Mouse (Mus musculus): ENCODE results near the gene Cacna1b. TPM values are rescaled to one million over a fixed set of nuclear protein-coding genes. Genes with fewer than 3 reads are reported as not detected.

The Cacna1b gene
- polyA plus RNA-seq, 1 experiment from 2014 or later = 20.3 TPM

DNA sequence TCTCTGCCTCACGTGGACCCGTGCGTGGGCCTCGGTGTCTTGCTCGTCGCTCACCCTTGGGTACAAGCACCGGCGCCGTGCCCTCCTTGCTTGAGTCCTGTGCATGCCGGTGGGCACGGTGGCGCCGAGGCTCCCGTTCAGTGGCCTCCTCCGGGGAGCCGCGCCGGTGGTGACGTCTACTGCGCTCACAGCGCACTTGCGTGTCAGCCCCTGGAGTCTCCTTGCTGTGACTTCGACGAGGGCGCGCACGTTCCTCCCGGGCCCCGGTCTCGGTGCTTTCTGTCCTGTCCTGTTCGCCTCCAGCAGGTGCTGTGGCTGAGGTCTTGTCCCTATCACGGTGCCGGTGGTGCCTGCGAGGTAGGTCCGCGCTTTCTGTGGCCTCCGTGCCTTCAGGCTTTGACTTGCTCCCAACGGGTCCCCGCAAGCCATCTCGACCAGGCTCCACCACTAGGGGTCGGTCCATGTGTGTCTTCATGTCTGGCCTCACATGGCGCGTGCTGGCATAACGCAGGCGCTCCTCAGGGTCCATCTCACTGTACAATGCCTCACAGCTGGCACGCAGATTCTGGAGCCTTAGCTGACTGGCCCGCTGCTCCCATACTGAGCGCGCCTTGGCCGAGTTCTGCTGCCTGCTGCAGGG is 83.8 kb downstream of the Cacna1b start:
- WGBS = 32% methylated on average over 50 of the region's 50 CpGs
- H3K9ac ChIP-seq (replicated peaks; ENCODE audit: low read depth, low read length) = no peak overlapping the region
- peak; percentile 71; the same call in 1 of the 2 replicates for ATAC-seq (ENCODE audit: low read depth)
- H3K4me2 ChIP-seq (ENCODE audit: low read depth, low read length) = peak overlapping the region; percentile 20; the same call in 1 of the 2 replicates
- no peaks in the 10 kb centered on the region for H3K4me1 ChIP-seq (ENCODE audit: control insufficient read depth, insufficient read depth, low read length)
- H3K36me3 ChIP-seq (ENCODE audit: control insufficient read depth, insufficient read depth, low read length) = peaks cover 34% of the 10 kb centered on the region
- H3K4me3 ChIP-seq (ENCODE audit: low read depth, low read length) = no peak overlapping the region
- H3K27me3 ChIP-seq (ENCODE audit: control insufficient read depth, insufficient read depth, low read length) = no peaks in the 10 kb centered on the region
- H3K9me3 ChIP-seq (ENCODE audit: control insufficient read depth, low read length) = no peaks in the 10 kb centered on the region
- no peak overlapping the region for H3K27ac ChIP-seq (ENCODE audit: low read depth, low read length)

DNA sequence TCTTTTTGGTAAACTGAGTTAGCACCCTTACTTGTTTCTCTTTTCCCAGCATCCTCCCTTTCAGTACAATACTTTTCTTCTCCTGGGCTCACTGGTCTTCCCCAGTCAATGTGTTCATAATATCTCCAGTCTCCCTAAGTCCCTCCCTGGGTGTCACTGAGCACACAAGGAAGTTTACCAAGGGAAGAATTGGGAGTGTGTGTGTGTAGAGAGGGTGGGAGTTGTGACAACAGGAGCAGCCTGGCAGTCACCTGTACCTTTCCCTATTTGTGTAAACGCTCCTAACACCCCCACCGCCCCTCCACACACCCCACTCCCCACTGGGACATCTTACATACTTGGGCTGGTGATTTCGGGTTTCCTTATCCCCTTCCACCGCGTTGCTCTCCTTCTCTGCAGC is 84.4 kb downstream of the Cacna1b start:
- 75% methylated on average over 5 of the region's 5 CpGs for WGBS
- H3K27ac ChIP-seq (ENCODE audit: low read depth, low read length) = no peak overlapping the region
- no peak overlapping the region for H3K4me2 ChIP-seq (ENCODE audit: low read depth, low read length)
- no peaks in the 10 kb centered on the region for H3K4me1 ChIP-seq (ENCODE audit: control insufficient read depth, insufficient read depth, low read length)
- H3K9ac ChIP-seq (replicated peaks; ENCODE audit: low read depth, low read length) = no peak overlapping the region
- 0 out of 2 replicates have a peak, but pooled peaks have one; percentile 9 for ATAC-seq (ENCODE audit: low read depth)
- H3K9me3 ChIP-seq (ENCODE audit: control insufficient read depth, low read length) = no peaks in the 10 kb centered on the region
- H3K36me3 ChIP-seq (ENCODE audit: control insufficient read depth, insufficient read depth, low read length) = peaks cover 30% of the 10 kb centered on the region
- H3K27me3 ChIP-seq (ENCODE audit: control insufficient read depth, insufficient read depth, low read length) = no peaks in the 10 kb centered on the region
- H3K4me3 ChIP-seq (ENCODE audit: low read depth, low read length) = no peak overlapping the region

DNA sequence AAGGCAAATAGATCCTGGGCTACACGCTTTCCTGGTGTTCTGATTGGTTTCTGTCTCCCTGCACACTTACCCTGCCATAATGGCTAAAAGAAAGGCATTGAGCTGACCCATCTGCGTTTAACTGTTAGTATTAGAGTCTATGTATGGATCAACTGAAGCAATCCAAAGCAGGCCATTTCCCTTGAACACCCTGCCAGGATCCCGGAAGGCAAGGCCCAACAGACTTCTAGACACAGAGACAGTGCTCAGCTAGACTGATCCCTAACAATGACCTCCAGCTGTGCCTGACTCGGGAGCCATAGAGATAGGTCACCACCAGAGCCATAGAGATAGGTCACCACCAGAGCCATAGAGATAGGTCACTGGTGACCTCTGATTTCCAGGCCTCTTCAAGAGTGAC is 84.8 kb downstream of the Cacna1b start:
- H3K36me3 ChIP-seq (ENCODE audit: control insufficient read depth, insufficient read depth, low read length) = peaks cover 29% of the 10 kb centered on the region
- ATAC-seq (ENCODE audit: low read depth) = no peak
- H3K27ac ChIP-seq (ENCODE audit: low read depth, low read length) = no peak overlapping the region
- H3K4me2 ChIP-seq (ENCODE audit: low read depth, low read length) = no peak overlapping the region
- no peak overlapping the region for H3K4me3 ChIP-seq (ENCODE audit: low read depth, low read length)
- no peak overlapping the region for H3K9ac ChIP-seq (replicated peaks; ENCODE audit: low read depth, low read length)
- WGBS = 68% methylated on average over 4 of the region's 4 CpGs
- no peaks in the 10 kb centered on the region for H3K9me3 ChIP-seq (ENCODE audit: control insufficient read depth, low read length)
- no peaks in the 10 kb centered on the region for H3K27me3 ChIP-seq (ENCODE audit: control insufficient read depth, insufficient read depth, low read length)
- H3K4me1 ChIP-seq (ENCODE audit: control insufficient read depth, insufficient read depth, low read length) = no peaks in the 10 kb centered on the region

DNA sequence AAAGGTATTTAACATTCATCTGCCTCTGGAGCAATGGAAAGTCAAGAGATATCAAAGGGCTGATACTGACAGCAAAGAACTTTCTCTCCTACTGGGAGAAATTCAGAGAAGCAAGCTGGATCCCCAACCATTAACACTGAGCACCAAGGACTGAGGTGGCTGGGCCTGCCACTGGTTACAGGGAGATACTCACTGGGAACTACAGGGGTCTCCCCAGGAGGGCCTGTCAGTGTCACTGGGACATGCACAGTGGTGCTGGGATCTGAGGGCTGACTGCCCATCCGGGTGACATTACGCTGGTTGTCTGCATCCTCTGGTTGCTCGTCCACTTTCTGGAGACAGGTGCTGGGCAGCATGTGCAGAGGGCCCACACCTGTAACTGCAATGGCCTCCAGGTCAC is 85.3 kb downstream of the Cacna1b start:
- no peak overlapping the region for H3K9ac ChIP-seq (replicated peaks; ENCODE audit: low read depth, low read length)
- WGBS = 88% methylated on average over 3 of the region's 3 CpGs
- no peaks in the 10 kb centered on the region for H3K9me3 ChIP-seq (ENCODE audit: control insufficient read depth, low read length)
- H3K4me1 ChIP-seq (ENCODE audit: control insufficient read depth, insufficient read depth, low read length) = no peaks in the 10 kb centered on the region
- no peak overlapping the region for H3K27ac ChIP-seq (ENCODE audit: low read depth, low read length)
- H3K27me3 ChIP-seq (ENCODE audit: control insufficient read depth, insufficient read depth, low read length) = no peaks in the 10 kb centered on the region
- H3K4me3 ChIP-seq (ENCODE audit: low read depth, low read length) = no peak overlapping the region
- H3K4me2 ChIP-seq (ENCODE audit: low read depth, low read length) = no peak overlapping the region
- no peak for ATAC-seq (ENCODE audit: low read depth)
- H3K36me3 ChIP-seq (ENCODE audit: control insufficient read depth, insufficient read depth, low read length) = peaks cover 26% of the 10 kb centered on the region

DNA sequence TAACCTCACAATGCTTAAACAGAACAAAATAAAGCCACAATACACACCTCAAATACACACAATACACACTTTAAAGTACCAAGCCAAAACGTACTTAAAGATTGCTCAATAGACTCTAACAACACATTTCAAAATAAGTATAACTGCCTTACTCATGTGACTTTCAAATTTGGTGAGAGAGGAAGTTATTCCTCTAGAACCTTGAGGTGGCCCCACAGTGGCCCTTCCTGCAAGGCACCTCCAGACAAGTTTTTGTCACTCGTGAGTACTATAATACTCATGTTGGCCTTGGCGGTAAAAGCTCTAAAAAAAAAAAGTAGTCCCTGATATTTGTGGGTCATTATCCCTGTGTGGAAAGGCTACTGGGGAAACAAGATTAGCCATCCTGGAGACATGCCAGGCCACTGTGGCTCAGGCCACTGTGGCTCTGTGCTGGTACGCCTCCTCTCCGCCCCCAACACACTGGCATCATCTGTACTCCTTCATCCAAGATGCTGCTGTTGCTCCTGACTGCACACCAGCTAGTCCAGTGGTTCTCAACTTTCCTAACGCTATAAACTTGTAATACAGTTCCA is 88.4 kb downstream of the Cacna1b start:
- no peak for ATAC-seq (ENCODE audit: low read depth)
- no peak overlapping the region for H3K4me2 ChIP-seq (ENCODE audit: low read depth, low read length)
- no peaks in the 10 kb centered on the region for H3K27me3 ChIP-seq (ENCODE audit: control insufficient read depth, insufficient read depth, low read length)
- H3K4me1 ChIP-seq (ENCODE audit: control insufficient read depth, insufficient read depth, low read length) = no peaks in the 10 kb centered on the region
- H3K4me3 ChIP-seq (ENCODE audit: low read depth, low read length) = no peak overlapping the region
- peaks cover 23% of the 10 kb centered on the region for H3K36me3 ChIP-seq (ENCODE audit: control insufficient read depth, insufficient read depth, low read length)
- no peak overlapping the region for H3K9ac ChIP-seq (replicated peaks; ENCODE audit: low read depth, low read length)
- H3K9me3 ChIP-seq (ENCODE audit: control insufficient read depth, low read length) = no peaks in the 10 kb centered on the region
- WGBS = 88% methylated on average over 6 of the region's 6 CpGs
- no peak overlapping the region for H3K27ac ChIP-seq (ENCODE audit: low read depth, low read length)

DNA sequence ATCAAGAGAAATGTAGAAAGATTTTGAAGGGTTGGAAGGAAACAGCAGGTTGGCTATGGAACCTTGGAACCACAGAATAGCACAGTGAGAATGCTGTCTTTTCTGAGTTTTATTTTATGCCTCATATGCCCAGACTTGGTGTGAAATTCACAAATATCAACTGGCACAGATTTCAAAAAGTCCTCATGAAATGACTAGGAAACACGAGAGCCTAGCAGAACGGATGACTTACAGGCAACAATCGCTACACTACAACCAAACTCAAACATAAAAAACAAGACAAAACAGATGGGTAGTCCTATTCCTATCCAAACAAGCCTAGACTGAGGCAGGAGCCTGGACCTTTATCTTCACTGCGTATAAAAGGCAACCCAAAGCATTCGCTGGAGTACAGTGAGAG is 94.4 kb downstream of the Cacna1b start:
- WGBS = 98% methylated on average over 5 of the region's 5 CpGs
- no peak overlapping the region for H3K4me2 ChIP-seq (ENCODE audit: low read depth, low read length)
- H3K4me3 ChIP-seq (ENCODE audit: low read depth, low read length) = no peak overlapping the region
- peaks cover 2% of the 10 kb centered on the region; the same call in 1 of the 2 replicates for H3K4me1 ChIP-seq (ENCODE audit: control insufficient read depth, insufficient read depth, low read length)
- no peak for ATAC-seq (ENCODE audit: low read depth)
- H3K9ac ChIP-seq (replicated peaks; ENCODE audit: low read depth, low read length) = no peak overlapping the region
- H3K27me3 ChIP-seq (ENCODE audit: control insufficient read depth, insufficient read depth, low read length) = no peaks in the 10 kb centered on the region
- no peak overlapping the region for H3K27ac ChIP-seq (ENCODE audit: low read depth, low read length)
- H3K9me3 ChIP-seq (ENCODE audit: control insufficient read depth, low read length) = no peaks in the 10 kb centered on the region
- H3K36me3 ChIP-seq (ENCODE audit: control insufficient read depth, insufficient read depth, low read length) = no peaks in the 10 kb centered on the region

DNA sequence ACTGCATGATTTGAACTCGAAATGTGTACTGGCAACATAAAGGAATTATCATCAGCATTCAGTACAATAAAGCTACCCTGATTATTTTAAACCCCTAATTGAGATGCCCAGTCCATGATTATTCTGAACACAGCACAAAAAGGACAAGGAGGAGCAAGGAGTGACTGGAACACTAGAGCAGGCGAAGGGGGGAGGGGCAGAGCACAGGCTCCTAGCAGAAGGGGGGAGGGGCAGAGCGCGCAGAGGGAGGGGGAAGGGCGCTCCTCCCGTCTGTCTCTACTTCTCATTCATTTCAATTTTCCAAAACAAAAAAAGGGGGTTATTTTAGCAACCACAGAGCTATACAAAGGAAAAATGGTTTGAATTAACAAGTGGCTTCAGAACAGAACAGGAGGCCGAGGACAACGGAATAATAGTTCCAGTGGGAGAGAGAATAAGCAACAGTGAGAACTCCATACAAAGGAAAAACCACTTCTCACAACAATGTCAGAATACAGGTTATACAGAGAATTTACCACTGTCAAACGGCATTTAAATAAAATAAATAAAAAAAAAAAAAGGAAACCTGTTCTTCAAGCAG is 98.2 kb downstream of the Cacna1b start:
- peaks cover 2% of the 10 kb centered on the region; the same call in 1 of the 2 replicates for H3K4me1 ChIP-seq (ENCODE audit: control insufficient read depth, insufficient read depth, low read length)
- 20% methylated on average over 9 of the region's 9 CpGs for WGBS
- H3K27me3 ChIP-seq (ENCODE audit: control insufficient read depth, insufficient read depth, low read length) = no peaks in the 10 kb centered on the region
- H3K4me2 ChIP-seq (ENCODE audit: low read depth, low read length) = peak overlapping the region; percentile 30
- H3K27ac ChIP-seq (ENCODE audit: low read depth, low read length) = no peak overlapping the region
- H3K9me3 ChIP-seq (ENCODE audit: control insufficient read depth, low read length) = no peaks in the 10 kb centered on the region
- H3K4me3 ChIP-seq (ENCODE audit: low read depth, low read length) = no peak overlapping the region
- peak; percentile 59; the same call in 1 of the 2 replicates for ATAC-seq (ENCODE audit: low read depth)
- peaks cover 7% of the 10 kb centered on the region; the same call in 1 of the 2 replicates for H3K36me3 ChIP-seq (ENCODE audit: control insufficient read depth, insufficient read depth, low read length)
- H3K9ac ChIP-seq (replicated peaks; ENCODE audit: low read depth, low read length) = no peak overlapping the region

DNA sequence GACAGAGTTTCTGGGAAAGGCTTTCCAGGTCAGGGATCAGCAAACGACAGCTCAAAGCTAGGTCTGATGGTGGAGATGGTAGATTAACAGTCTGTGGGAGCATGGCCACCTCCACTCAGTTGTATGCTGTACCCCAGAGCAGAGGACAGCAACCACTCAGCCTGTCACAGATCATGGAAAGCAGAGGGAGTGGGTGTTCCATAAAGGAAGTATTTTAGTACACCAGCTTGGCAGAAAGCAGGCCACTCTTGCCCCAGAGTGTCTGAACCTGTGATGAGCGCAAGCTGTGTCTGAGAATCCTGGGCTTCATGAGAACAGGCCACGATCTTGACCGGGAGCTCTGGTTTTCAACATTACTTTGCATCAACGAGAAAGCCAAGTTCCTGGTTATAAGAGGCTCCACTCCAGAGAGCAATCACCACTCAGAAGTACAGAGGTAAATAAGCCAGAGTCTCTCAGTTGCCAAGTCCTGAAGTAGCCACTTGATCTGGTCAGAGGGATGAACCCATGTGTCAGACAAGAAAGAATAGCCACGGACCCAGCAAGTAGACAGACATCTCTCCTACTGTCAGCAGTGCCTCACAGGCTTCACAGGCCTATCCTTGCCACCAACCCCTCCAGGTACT is 103.7 kb downstream of the Cacna1b start:
- Histone ChIP-seq H3K9ac (replicated peaks; ENCODE audit: low read depth, low read length) (no peak overlapping the region), H3K27me3 (ENCODE audit: control insufficient read depth, insufficient read depth, low read length) (no peaks in the 10 kb centered on the region), H3K4me2 (ENCODE audit: low read depth, low read length) (no peak overlapping the region), H3K36me3 (ENCODE audit: control insufficient read depth, insufficient read depth, low read length) (peaks cover 15% of the 10 kb centered on the region), H3K27ac (ENCODE audit: low read depth, low read length) (no peak overlapping the region), H3K4me1 (ENCODE audit: control insufficient read depth, insufficient read depth, low read length) (no peaks in the 10 kb centered on the region), H3K9me3 (ENCODE audit: control insufficient read depth, low read length) (no peaks in the 10 kb centered on the region), H3K4me3 (ENCODE audit: low read depth, low read length) (no peak overlapping the region)
- ATAC-seq (ENCODE audit: low read depth) = no peak
- WGBS = 90% methylated on average over 6 of the region's 6 CpGs

DNA sequence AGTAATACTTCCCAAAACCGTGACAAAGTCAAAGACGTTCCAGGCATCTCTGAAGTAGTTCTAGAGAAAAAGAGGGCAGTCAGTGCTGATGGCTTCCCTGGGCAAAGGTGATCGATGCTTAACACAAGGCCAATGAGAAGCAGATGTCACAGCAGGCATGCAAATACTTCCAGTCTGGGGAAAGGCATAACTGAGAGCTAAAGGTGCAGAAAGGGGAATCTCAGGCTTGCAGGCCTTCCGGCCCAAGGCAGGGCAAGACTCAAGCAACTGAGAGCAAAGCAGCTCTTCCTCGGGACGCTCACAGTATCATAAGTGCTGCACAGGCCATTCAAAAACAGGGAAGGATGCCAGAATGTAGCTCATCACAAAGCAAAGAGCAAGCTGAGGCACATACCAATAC is 114.4 kb downstream of the Cacna1b start:
- H3K27me3 ChIP-seq (ENCODE audit: control insufficient read depth, insufficient read depth, low read length) = no peaks in the 10 kb centered on the region
- H3K9me3 ChIP-seq (ENCODE audit: control insufficient read depth, low read length) = no peaks in the 10 kb centered on the region
- no peak overlapping the region for H3K4me2 ChIP-seq (ENCODE audit: low read depth, low read length)
- H3K9ac ChIP-seq (replicated peaks; ENCODE audit: low read depth, low read length) = no peak overlapping the region
- H3K36me3 ChIP-seq (ENCODE audit: control insufficient read depth, insufficient read depth, low read length) = peaks cover 30% of the 10 kb centered on the region
- ATAC-seq (ENCODE audit: low read depth) = no peak
- no peak overlapping the region for H3K4me3 ChIP-seq (ENCODE audit: low read depth, low read length)
- 88% methylated on average over 6 of the region's 6 CpGs for WGBS
- no peak overlapping the region for H3K27ac ChIP-seq (ENCODE audit: low read depth, low read length)
- H3K4me1 ChIP-seq (ENCODE audit: control insufficient read depth, insufficient read depth, low read length) = no peaks in the 10 kb centered on the region

Measured in neural tube, embryonic 14.5 days (tissue).